Mouse (Mus musculus) gastrocnemius, postnatal 25 days (tissue): Measurements from ENCODE around the gene Coro6. TPM values are rescaled to one million over a fixed set of nuclear protein-coding genes. Genes with fewer than 3 reads are reported as not detected.

Source experiments
- DNase-seq: peaks from one replicate; pipeline ENCODE4 v3.0.0; 2022
- total RNA-seq, 2 experiments: library from RNA; stranded (reverse); gene quantifications; 1 replicate in 1 of 2; 2 replicates in 1 of 2; pipeline ENCODE4 v1.2.3; 2021

Coro6 gene
- total RNA-seq, 2 experiments from 2014 or later: 146 to 148 TPM

- DNase-seq: no peak
Observed at GRCm38 (mm10) chr11:77464684-77465083, 2.5 kb downstream of the Coro6 start.

DNA sequence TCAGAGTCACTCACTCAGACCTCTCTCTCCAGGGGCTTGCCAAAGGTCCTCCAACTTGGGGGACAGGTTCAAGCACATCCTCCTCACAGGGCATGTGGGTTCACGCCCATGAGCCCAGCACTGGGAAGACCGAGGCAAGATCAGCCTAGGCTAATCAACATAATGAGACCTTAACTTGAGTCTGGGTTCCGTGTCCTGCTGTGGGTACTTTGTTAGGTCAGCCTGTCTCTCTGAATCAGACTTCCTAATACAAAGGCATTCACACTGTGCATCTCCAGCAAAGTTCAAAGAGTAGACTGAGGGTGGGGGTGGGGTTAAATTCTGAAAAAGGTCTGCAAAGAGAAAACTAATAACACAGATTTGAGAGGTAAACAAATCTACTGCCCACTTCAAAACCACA, 2.9 kb downstream of the Coro6 start:
- DNase-seq: no peak

GRCm38 (mm10) chr11:77466544-77466943, 4.3 kb downstream of the Coro6 start:
- no peak for DNase-seq

- DNase-seq: peak; percentile 73
Observed at GRCm38 (mm10) chr11:77467157-77467556, 4.9 kb downstream of the Coro6 start.

- DNase-seq: peak; percentile 60
Observed at GRCm38 (mm10) chr11:77467784-77468183, 5.6 kb downstream of the Coro6 start.

- no peak for DNase-seq
Observed at GRCm38 (mm10) chr11:77468397-77468796, 6.2 kb downstream of the Coro6 start.

DNA sequence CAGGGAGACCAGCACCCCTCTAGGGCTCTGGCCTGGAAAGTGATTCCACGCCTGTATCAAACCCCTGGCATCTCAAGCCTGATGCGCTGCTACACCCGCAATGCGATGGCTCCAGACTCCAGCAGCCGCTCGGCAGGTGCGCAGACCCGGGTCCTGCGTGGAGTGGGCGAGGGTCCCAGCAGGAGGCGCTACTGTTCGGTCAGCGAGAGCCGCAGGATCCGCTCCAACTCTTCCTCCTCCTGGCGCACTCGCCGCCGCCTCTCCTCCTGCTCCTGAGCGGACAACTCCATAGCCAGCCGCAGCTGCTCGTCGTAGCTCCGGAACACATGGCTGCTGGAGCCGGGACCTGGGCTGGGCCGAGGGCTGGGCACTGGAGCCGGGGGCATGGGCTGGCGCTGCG, 9.2 kb downstream of the Coro6 start:
- DNase-seq: no peak

DNA sequence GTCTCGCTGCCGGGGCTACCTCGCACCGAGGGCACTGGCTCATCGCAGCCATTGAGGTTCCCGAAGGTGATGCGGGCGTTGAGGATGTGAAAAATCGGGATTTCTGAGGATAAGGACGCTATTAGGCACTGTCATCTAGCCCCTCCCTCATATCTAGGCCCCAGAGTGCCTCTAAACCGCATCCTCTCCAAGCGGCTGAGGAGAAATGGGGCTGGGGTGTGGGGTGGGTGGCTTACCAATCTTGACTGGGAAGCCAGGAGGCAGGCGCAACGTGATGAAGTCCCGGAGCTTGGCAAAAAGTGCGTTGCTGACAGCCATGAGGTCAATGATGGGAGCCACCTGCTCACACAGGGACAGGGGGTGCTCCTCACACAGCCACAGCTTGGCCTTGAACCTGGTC, 10.6 kb downstream of the Coro6 start:
- DNase-seq: no peak

GRCm38 (mm10) chr11:77476216-77476615, 14.0 kb downstream of the Coro6 start:
- no peak for DNase-seq

- no peak for DNase-seq
Observed at GRCm38 (mm10) chr11:77476895-77477294, 14.7 kb downstream of the Coro6 start.

DNA sequence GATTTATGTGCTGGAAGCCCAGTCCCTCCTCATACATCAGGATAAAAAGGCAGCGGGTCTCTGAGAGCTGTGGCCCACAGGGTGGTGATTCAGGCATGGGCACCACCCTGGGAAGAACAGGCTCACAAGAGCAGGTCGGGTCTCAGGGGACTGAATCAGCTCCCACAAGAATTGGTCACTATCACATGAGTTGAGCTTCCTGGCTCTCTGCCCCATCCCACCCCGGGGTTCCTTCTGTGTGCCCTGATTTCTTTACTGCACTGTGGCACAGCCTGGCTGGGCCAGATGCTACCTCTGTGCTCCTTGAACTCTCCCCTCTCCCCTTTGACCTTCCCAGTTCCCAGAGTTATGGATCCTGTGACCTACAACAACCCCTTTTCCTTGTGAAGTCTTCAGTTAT, 20.8 kb downstream of the Coro6 start:
- no peak for DNase-seq

DNA sequence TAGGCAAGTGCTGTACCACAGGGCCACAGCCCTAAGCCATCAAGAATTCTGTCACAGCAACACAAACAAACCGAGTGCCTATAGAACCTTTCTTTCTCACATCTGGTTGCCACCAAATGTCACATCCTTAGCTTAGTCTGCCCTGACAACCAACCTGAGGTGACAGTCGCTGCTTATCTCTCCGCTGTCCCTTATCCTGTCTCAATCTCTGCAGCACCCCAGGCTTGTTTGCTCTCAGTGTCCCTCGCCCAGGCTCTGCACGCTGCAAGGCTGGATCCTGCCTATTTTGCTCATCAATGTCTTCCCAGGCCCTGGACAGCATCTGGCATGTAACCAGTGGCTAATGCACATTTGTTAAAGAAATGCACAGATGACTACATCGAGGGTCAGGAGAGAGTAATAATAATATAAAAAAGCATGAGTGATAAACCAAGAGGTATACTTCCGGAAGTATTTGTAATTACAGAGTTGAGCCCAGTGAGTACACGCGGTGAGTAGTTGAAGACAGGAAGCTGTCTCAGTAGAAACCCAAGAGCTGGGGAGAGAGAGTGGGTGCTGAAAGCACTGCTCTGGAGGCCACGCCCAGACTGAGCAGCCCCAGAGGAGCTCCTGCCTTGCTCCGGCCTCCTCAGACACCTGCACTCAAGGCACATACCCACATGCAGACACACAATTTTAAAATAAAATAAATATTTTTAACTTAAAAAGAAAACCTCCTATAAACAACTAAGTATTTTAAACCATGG, 21.5 kb downstream of the Coro6 start:
- no peak for DNase-seq

DNA sequence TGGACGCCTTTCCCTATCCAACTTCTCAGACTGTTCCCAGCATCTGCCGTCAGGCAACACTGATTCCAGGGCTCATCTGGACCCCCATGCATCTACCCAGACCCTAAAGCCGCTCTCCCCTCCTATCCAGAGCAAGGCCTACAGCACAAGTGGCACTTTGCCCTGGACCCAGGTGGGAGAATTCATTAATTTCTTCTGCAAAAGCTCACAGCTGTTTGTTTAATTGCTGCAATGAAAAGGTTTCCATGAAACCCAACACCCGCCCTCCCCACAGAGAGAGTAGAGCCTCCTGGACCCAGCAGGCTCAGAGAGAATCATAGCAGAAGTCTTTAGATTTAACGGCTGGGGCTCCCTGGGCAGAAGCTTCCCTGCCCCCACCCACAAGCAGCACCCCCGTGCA, 23.0 kb downstream of the Coro6 start:
- DNase-seq: no peak

GRCm38 (mm10) chr11:77486798-77487197, 24.6 kb downstream of the Coro6 start:
- DNase-seq: peak; percentile 7

- DNase-seq: peak; percentile 16
Observed at GRCm38 (mm10) chr11:77488771-77489581, 26.8 kb downstream of the Coro6 start.

GRCm38 (mm10) chr11:77489591-77490235, 27.5 kb downstream of the Coro6 start, which contains the start of gene Ankrd13b:
TSS of gene Ankrd13b (minus strand) at chr11:77489678.
- DNase-seq: peak; percentile 70

DNA sequence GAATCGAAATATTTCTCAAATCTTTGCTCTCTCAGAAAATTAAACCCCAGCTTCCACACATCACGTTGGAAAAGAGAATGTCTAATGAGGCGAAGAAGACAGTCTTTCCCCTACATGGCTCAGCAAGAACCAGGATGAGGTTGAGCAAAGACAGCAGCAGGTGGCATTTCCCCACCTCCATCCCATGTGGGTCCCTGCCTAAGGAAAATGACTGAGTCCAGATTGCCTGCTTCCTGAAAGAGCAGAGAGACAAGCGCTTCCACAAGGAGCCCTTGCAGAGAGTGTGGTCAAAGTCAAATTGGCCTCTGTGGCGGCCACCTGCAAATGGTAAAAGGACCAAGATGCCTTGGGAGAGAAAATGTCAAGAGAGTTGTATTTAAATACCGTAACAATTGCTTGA, 28.2 kb downstream of the Coro6 start:
- DNase-seq: peak; percentile 6

GRCm38 (mm10) chr11:77491123-77491501, 28.9 kb downstream of the Coro6 start:
- peak; percentile 85 for DNase-seq

DNA sequence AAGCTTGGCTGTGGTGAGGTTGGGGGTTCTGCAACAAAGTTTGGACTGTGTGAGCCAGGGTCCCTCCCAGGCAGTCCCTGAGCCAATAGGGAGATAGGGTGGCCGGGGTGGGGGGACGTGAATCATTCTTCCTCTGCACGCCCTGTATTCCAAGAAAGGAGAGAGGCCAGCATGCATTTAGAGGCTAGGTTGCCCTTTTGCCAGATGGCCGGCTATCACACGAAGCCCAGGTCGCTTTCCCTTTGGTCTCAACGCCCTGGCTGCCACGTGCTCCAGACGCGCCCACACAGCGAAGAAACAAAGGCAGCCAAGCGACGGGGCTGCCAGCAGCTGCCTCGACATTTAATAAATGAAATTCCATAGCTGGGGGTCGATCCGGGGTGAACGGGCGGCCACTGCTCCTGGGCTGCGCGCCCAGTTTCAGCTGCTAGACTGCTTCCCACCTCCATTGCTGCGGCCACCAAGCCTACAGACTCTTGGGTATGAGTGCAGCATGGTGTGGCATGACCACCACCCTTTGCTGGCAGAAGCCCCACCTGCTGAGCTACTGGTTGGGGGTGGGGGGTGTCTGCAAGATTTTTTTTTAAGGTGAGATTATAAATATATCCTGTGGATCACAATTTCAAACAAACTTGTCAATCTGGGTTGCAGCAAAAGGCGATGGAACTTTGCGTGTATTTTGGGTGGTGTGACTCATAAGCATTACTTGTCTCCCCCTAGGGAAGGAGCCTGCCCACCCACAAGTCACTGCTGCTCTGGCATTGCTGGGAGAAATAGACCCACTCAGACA, 29.5 kb downstream of the Coro6 start:
- DNase-seq: peak; percentile 75

DNA sequence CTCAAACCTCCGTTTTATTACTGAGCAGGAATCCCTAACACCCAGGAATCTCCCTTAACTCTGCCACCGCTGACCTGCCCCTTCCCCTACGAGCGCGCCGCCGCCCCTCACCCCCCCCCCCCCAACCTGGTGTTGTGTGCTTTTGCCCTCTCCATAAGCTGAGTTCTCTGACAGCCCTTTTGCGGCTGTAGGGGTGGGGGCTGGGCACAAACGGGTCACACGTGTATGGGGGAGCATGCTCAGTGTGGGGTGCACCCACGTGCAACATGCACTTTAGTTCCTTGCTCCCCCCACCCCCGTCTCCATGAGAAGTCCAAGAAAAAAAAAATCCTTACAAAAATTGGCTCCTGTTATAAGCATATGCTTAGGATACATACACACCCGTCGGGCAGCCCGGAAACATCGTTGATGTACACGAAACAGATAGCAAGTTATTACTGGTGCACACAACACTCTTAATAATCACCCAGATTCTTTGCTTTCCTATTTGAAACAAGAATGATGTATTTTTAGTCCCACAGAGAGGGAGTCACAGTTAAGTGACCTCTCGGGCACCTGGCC, 30.2 kb downstream of the Coro6 start:
- peak; percentile 34 for DNase-seq

GRCm38 (mm10) chr11:77492911-77493332, 30.7 kb downstream of the Coro6 start:
- peak; percentile 97 for DNase-seq
